Mouse (Mus musculus) C2C12 (cell line): Measurements from ENCODE around the gene Slco3a1.

Experiments used
- CTCF ChIP-seq: IDR thresholded peaks from one replicate; pipeline ENCODE4 v1.5.1; 2011; ENCODE audit not compliant: control insufficient read depth, insufficient read depth, insufficient read length
- FOSL1 ChIP-seq: IDR thresholded peaks from one replicate; pipeline ENCODE4 v1.8.0; 2011; ENCODE audit warnings: mild to moderate bottlenecking, low read length; ENCODE audit not compliant: poor library complexity, insufficient read depth, severe bottlenecking
- MAX ChIP-seq: IDR thresholded peaks from one replicate; pipeline ENCODE4 v1.6.1; 2011; ENCODE audit warnings: mild to moderate bottlenecking, control low read depth
- MYOD1 ChIP-seq: IDR thresholded peaks from one replicate; pipeline ENCODE4 v1.6.1; 2011; ENCODE audit warnings: low read depth; ENCODE audit not compliant: control insufficient read depth, insufficient read length
- USF1 ChIP-seq: IDR thresholded peaks from one replicate; pipeline ENCODE4 v1.6.1; 2011; ENCODE audit warnings: low read depth, mild to moderate bottlenecking, control low read depth, moderate library complexity

DNA sequence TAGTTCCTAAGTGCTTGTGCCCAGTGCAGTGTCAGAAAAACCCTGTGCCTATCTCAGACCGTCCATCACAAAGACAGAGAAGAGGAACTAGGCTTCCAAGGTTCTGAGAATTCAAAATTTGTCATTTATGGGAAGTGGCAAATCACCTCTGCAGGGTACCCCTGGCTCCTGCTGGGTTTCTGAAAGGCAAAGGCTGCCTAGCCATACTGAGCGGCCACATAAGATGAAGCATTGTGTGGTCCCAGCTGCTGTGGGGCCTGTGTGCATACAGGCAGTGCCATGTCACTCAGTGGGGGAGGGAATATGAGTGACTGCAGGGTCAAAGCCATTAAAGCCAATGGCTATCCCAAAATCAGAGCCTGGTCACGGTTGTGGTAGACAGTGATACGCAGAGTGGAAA, 31.5 kb downstream of the Slco3a1 start:
- no peak for TF ChIP-seq CTCF
- no peak for TF ChIP-seq MAX
- no peak for TF ChIP-seq MYOD1
- TF ChIP-seq USF1: no peak
- TF ChIP-seq FOSL1: no peak
